Mouse (Mus musculus) thymus, postnatal 0 days (tissue): ENCODE measurements around the gene Olfr370. TPM values are rescaled to one million over a fixed set of nuclear protein-coding genes. Genes with fewer than 3 reads are reported as not detected.

ENCODE experiments used
- DNase-seq: peaks from one replicate; pipeline ENCODE4 v3.0.0-alpha.2; 2015; ENCODE audit warnings: low spot score
- polyA plus RNA-seq: library from polyadenylated mRNA; unstranded; fragments of >200 nt; fragmentation: Nextera tagmentation; extraction: Ambion mirVana; gene quantifications from 2 replicates; pipeline ENCODE4 v1.2.1, GENCODE M21; 2015

Olfr370 gene
- polyA plus RNA-seq, 1 experiment from 2014 or later: not detected

DNA sequence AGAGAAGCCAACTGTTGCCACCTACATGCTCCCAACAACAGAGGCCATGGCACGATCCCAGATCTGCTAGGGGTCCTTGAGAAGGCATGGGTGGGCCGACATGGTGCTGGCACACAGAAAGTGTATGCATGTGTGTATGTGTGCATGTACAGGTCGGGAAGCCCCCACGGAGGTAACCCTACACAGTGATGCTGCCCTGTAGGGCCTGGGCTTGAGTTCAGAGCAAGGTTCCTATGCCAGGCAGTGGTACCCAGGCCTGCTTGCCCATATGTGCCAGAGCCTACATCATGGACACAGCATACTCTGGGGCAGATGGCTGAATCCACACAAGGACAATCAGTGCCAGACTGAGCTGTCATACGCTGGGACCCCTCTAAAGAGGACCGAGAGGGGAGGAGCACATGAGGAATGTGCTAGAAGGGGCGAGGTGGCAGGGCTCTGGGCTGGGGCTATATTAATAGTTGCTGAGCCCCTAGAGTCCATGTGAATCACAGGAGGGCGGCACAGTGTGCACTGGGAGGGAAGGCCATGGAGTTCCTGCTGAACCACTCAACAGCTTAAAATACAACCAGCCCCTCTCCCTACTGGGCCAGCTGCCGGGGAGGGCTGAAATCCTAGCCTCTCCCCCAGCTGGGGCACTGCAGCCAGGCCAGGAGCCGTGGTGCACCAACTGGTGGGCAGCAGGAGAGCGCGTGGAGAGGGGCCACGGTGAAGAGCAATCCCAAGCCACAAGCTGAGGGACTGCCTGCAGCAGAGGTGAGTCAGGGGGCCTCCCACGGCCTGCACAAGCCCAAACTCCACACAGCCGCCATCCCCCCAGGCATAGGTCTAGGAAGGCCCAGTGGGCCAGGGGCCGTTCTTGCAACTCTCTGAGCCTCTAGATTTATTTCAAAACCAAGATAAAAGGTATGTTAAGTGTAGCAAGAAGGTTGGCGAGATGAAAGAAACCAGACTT, 40.3 kb downstream of the Olfr370 start:
- no peak for DNase-seq

DNA sequence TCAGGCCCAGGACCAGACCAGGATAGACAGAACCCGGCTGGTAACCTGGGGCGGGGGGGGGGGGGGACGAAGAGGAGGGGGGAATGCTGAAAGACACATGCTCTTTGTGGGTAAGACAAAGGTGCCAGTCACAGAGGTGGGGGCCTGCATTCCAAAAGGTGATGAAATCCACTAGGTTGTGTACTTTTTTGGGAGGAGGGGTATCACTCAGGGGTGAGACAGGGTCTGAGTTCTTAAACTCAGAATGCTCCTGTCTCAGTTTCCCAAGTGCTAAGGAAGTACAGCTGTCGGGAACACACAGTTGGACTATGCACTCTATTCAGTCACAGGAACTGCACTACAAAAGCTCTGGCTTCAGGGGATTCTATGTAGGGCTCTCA, 40.9 kb downstream of the Olfr370 start:
- DNase-seq: no peak

DNA sequence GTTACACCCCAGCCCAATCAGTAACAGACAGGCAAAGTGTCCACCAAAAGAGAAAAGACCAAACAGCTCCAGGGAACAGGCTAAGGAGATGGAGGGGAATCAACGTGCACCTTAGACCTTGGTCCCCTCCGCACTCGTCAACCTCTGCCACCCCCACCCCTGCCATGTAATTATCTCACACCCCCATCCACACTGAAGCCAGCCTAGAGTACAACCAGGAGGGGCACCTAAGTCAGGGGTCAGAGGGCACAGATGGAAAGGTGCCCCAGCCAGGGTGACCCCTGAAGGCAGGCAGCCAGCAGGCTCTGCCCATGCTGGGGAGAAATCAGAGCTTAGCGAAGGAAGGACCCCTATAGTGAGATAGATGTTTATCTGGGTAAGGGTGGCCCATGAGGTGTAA, 41.3 kb downstream of the Olfr370 start:
- no peak for DNase-seq

DNA sequence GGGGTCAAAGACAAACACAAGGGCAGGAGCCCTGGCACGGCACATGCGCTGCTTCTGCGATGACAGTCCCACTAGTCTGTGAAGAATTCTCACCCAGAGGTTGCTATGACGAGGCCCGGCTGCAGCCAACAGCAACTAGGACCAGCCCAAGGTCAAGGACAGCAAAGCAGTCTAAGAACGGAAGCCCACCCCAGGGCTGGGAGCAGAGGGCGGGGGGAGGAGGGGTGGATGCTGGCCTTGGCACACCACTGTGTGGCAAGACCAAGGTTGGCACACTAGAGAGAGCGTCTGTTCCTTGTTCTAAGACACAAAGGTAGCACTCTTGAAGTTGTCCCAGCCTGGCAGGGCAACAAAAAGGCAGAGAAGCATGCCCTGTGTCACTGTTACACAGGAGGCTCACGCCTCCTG, 41.8 kb downstream of the Olfr370 start:
- DNase-seq: no peak

DNA sequence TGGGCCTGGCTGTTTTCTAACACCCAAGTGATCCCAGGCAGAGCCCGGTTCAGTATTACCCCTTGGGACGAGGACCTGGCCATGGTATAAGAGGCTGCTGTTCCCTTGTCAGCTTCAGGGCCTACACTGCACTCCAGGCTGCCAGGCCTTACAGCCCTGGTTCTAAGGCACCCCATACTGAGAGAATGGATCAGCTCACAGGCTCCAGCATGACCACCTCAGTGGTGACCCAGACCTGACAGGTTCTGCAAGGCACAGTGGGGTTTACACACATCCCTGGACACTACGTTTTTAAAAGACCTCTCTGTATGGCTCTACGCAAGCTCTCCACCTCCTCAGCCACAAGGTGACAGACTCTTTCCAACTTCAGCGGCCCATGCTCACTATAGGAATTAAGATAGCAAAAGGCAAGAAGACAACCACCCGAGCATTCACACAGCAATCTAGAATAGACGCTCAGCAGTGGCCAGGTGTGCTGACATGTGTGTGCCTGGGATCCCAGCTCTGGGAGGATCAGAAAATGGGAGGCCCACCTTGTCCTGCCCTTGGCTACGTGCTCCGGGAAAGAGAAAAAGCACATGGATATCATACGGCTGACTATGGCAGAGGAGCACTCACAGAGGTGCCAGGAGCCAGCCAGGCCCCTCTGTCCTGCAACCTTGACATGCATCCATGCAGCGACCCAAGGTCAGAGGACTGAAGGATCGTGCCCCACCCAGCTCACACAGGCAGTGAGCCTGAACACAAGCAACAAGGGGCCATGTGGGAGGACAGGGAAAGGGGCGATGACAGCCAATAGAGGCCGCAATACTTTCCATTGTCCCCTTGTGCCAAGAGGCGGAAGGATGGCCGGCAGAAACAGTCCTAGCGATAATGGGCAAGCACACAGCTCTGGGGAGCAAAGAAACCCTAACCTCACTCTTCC, 42.8 kb downstream of the Olfr370 start:
- DNase-seq: no peak

DNA sequence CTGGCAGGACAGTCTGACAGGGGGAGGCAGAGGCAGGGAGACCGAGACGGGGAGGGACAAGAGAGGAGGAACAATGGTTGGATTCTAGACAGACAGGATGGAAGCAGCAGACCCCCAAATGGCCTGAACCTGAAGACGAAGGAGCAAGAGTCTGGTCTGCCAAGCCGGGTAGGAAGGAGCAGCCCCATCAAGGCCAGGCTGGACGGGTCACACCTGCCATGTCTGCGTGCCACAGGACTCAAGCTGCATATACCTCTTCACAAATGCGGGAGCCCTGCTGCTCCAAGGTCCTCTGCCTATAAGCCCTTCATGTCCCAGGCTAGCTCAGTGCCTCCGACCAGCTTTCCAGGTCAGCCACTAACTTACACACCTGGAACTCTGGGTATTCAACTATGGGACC, 44.1 kb downstream of the Olfr370 start:
- DNase-seq: no peak

DNA sequence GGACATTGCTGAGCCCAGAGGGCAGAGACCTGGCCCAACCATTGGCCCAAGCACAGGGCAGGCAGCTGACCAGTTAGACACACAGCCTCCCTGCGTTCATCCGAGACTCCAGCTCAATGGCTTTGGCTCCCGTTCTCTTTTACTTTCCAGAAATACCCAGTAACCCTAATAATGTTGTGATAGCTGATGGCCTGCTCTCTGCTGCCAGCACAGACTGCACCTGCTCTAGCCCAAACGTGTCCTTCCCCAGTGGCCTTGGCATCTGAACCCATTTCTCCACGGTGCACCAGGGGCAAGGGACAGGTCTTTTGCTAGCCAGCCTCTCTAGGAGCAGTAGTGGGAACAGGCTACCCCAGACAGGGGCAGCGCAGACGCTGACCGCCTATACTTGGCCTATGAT, 45.2 kb downstream of the Olfr370 start:
- no peak for DNase-seq

DNA sequence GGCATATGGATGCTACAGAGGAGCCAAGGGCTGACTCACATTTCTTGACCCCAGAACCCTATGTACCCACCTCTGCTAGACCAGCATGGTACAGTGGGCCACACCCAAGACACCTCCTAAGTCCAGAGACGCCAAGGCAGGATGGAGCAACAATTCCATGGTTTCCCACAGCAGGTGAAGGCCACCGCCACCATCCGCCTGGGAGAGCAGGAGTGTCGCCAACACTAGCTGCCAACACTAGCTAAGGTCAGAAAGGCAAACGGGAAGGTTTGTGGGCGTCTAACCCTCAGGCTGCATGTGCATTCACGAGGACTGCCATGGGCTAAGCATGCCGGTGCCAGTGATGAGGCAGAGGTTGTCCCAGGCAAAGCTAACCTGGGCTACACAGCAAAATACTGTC, 46.6 kb downstream of the Olfr370 start:
- DNase-seq: no peak

DNA sequence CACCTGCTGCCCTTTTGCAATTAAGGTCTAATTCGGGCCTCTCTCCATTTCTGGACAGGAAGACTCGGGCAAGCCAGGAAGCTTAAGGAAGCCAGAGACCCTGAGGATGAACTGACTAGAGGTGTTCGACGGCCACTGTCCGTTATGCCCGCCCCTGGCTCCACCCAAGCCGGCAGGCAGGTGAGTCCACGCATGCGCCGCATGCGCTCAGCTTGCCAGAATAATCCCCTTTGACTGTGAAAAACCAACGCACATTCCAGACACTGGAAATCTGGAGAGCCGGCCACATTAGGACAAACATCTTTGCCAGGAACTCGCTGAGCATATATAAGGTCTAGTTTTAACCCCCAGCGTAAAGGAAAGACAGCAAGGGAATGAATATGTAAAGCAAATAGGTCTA, 47.7 kb downstream of the Olfr370 start:
- no peak for DNase-seq

DNA sequence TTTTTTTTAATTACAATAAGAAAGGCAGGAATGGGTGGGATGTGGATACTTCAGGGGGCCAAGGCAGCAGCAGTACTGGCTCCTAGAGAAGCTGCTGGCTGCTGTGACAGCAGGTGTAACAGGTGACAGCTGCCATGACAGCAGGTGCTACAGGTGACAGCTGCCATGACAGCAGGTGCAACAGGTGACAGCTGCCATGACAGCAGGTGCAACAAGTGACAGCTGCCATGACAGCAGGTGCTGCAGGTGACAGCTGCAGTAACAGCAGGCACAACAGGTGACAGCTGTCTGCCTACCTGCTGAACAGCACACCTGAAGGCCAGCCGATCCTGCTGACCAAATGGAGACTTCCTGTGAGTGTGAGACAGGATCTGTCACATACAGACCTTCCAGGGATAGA, 49.2 kb downstream of the Olfr370 start:
- DNase-seq: no peak

DNA sequence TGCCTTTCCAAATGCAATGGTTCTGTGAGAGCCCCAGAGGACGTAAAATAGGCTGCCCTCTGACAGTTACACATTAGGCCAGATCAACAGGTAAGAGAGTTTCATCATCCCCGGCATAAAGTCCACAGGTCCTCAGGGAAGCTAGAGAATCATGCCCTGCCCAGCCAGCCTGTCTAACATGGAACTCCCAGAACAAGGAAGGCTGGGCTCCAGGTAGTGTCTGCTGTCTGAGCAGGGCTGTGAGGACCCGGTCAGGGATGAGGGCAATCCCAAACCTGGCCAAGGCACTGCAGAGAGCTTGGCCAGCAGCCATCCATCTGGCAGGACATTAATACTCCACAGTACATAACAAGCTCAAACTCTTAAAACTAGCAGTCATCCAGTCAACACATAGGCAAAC, 49.8 kb downstream of the Olfr370 start:
- DNase-seq: no peak

DNA sequence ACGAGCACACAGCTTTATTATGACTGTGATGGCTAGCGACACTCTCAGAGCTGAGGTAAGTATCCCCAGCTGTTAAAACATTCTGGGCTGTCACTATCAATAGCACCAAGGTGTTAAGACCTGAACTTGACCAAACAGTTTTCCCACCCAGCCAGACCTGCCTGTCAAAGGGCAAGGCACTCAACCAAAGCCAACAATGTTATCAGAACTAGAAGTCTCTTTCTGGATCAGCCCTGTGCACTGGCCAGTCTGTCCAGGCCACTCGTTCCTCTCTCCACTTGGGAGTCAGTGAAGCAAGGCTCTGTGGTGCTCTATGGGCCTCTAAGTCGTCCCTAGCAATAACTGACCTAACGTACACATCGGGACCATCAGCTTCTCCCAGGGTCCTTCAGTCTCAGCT, 52.1 kb downstream of the Olfr370 start:
- no peak for DNase-seq

DNA sequence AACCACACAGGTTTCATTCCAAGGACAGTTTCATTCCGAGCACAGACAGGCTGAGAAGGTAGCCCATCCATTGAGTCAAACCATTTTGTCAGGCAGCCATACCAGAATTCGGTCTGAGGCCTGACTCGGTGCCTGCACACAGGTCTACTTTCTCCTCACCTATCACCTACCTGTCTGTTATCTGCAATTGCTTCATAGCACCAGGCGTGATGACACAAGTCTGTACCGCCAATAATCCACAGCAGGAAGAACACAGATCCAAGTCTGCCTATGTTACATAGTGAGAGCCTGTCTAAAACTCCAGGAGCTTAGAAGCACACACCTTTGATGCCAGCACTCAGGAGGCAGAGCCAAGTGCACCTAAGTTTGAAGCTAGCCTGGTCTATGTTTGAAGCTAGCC, 53.3 kb downstream of the Olfr370 start:
- DNase-seq: no peak

DNA sequence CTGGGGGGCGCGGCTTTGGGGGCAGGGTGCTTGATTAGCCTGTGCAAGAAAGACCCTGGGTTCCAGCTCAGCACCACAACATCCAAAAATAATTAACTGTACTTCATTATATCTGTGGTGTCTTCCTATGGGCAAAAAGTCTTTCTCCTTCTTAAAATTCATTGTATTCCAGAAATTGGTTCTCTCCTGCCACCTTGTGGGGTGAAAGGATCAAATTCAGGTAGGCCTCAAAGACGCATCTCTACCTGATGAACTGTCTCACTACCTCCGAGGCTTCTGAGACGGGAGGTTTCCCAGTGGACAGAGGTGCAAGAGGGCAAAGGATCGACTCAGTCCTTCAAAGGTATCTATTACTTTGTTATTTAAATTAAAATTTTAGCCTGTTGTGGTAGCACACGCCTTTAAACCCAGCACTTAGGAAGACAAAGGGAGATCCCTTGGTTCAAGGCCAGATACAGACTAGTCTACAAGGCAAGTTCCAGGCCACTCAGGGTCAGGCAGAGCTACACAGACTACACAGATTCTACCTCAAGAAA, 55.0 kb downstream of the Olfr370 start:
- no peak for DNase-seq

DNA sequence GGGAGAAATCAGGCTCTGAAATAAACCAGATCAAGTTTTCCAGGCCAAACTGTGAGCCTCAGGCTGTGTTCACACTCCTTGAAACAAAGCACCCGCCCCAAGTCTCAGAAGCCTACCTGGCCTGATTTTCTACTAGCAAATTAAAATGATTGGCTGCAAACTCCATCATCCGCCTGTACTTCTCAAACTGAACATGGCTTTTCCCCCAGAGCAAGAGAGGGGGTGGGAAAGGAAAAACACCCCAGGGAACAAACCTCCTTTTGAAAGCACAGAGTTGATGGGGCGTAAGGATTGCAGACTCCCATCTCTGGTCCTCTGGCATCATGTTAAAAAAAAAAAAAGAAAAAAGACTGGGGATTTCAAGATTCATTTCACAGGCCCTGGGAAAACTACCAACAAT, 57.1 kb downstream of the Olfr370 start:
- no peak for DNase-seq

DNA sequence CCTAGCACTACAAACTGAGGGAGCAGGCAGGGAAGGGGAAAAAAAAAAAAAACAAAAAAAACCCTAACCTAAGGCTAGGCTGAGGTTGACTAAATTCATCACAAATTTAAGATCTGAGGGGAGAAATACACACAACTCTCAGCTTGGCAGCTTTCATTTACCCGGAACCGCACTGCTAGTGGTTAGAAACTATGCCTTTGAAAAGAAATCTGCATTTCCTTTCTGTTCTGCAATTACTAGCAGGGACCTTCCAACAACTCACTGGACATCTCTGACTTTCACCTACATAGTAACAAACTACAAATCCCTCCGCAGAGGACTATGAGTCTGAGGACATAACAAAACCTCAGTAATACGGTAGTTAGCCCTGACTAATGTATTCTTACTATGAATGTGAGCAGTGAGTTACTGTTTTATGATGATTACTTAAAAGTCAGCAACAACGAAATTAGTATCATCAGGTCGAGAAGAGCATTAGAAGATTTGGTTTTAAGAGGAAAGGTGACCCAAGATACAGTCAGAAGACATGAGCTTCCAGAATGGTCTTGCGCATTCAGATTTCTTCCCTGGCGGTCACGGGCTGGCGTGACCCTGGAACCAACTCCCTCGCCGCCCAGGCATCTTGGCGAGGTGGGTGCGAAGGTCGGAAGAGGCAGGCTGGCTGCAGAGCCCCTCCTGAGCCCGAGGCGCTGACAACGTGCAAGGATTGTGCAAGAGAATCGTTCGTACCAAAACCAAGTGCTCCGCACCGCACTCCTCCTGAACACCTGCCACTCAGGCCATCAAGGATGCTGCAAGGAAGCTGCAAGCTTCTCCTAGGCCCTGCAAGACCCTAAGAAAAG, 58.0 kb downstream of the Olfr370 start:
- DNase-seq: peak; percentile 31

DNA sequence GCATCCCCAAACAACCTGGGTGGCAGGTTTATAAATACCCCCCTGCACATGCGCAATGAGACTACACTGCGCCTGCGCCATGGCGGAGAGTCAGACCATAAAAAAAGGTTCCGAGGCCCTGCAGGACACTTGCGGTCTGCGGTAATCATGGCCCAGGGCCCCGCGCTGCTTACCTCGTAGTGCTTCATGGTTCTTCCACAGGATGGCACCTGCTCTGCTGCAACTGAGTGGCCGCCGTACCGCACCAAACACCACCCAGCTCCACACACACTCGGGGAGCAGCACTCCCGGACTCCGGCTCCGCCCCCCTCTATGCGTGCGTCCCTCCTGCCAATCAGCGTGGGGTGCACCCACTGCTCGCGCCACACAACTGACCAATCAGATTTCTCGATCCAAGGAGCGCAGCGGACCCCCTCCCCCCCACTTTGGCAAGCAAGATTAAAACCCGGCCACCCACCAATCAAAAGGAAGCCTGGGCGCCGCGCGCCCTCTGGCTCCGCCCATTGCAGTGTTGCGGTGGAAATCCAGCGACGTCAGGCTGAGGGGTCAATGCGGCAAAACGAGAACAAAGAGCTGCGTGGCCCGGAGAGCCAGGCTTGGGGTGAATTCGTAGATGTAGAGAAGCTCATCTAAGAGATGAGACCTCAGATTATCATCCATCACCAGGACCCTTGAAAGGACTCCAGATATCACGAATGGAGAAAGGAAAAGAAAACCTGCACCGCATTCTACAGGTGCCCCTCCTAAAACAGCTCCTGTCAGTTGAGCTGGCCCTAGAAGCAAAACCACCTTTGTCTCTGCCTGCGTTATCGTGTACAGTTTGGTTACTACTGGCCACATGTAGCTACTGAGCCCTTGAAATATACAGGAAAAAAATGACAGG, 58.8 kb downstream of the Olfr370 start:
- DNase-seq: peak; percentile 99
